Mouse (Mus musculus) adrenal gland, adult 8-10 months (tissue): ENCODE measurements around the gene Specc1l. TPM values are rescaled to one million over a fixed set of nuclear protein-coding genes. Genes with fewer than 3 reads are reported as not detected.
"Not testable (repeated sequence)": the region's sequence is repeated elsewhere in the genome, so short reads cannot be mapped to it uniquely, and the experiment has no call there.

ENCODE experiments used
- DNase-seq: peaks from one replicate; pipeline ENCODE4 v3.0.0; 2022
- total RNA-seq, 4 experiments: library from RNA; stranded (reverse); gene quantifications; 2 replicates each; pipeline ENCODE4 v1.2.4; 2022

Specc1l gene
- total RNA-seq, 4 experiments from 2014 or later = 62.7 to 81.0 (median 64.4) TPM

DNA sequence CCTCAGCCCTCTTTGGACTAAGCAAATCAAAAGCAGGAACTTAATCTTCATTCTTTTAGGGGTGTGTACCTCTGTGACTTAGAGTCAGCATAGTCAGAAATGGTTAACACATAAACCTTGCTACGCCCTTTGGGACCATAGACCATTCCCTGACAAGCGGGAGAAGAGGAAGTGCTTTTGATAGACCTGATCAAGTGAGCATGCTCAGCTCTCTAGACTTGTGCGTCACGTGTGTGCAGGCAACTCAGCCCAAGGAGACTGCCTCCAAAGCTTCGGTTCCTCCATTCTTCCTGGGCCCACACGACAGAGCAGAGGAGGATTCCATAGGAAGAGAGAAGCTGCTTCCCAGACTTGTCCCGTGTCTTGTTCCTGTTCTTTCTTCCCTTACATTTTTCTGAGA, 76.7 kb downstream of the Specc1l start:
- DNase-seq = no peak

DNA sequence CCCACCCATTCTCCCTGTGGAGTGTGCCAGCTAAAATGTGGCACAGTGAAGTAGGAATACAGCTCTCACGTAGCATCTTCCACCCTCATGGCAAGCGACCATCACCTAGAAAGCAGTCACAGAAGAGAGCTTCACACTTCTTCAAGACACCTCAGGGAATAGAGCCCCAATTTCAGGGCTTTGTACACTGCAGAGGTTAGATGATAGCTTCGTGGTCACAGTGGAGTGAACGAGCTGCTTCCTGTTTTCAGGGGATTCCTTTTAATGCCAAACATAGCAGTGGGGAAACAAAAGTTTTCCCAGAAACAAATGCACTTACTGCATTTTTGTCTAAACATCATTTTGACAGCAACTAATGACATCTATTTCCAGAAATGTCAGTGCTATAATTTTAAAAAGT, 77.5 kb downstream of the Specc1l start:
- DNase-seq = no peak

DNA sequence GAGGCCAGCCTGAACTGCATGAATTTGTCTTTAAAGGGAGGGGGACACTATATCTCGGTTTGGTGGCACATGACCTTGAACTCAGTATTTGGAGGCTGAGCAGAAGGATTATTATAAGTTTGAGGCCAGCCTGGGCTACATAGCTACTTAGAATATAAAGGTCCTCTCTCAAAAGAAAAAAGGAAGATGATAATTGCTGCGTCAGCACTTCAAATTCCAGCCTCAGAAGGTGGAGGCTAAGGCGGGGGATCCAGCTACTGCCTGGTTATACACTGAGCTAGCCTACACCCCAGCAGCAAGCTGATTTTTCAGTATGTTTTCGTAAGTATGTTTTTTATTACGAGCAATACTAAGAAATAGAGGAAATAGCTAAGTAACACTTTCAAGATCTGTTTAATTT, 78.8 kb downstream of the Specc1l start:
- no peak for DNase-seq

DNA sequence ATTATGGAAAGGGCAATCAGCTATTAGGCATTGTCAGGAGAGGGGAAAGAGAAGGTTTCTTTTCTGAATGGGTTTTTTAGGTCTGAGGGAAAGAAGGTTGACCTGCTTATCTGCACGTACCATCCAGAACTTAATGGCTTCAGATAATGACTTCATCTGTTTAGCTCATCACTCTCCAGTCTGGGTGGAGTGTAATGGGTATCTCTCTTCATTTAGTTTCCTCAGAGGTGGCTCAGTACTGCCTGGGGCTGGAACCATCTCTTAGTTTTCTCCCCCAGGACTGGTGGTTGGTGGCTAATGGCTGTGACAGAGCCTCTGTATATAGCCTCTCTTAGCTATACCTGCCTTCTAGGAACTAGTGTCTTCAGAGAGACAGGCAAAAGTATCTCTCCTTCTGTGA, 79.5 kb downstream of the Specc1l start:
- DNase-seq = no peak

DNA sequence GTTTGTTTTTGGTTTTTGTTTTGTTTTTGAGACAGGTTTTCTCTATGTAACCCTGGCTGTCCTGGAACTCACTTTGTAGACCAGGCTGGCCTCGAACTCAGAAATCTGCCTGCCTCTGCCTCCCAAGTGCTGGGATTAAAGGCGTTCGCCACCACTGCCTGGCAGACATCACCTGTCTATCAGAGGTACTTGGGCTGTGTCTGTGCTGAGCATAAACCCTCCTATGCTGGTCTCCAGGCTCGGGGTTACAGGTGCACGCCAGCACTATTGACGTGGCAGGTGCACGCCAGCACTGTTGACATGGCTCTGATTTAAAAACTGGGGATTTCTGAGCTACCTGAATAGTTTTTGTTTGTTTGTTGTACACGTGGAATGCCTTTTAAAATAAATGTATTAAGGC, 80.3 kb downstream of the Specc1l start:
- DNase-seq = not testable (repeated sequence)

DNA sequence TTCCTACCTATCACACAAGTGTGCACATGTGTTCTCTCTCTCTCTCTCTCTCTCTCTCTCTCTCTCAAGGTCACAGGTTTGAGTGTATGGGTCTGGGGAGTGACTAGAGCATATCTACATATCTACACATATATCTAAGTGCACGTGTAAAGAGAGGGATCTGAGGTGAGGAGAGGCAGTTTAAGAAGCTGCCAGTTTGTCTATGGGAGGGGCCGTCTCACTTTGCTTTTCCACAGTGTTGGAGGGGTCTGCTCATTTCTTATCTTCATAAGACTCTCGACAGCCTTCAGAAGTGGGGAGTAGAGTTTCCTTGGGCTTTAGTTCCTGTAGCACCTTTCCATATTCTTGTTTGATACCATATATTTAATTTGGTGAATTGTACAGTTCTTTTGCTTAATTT, 81.4 kb downstream of the Specc1l start:
- no peak for DNase-seq

DNA sequence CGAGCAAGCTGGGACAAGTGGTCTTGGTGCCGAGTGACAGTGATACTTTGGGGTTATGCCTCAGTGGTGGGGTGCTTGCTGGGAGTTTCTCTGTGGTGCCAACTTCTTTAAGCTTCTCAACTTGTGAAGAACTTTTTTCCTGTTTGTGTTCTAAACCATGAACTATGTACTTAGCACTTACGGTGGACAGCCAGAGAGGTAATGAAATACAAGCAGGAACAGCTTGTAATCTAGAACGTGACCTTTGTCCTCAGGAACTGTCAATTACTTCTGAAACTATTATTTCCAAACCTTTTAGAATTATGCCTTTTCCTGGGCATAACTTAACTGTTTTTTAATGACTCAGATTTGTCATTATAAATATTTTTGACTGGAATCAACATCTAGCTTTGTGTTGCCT, 82.5 kb downstream of the Specc1l start:
- DNase-seq = no peak

DNA sequence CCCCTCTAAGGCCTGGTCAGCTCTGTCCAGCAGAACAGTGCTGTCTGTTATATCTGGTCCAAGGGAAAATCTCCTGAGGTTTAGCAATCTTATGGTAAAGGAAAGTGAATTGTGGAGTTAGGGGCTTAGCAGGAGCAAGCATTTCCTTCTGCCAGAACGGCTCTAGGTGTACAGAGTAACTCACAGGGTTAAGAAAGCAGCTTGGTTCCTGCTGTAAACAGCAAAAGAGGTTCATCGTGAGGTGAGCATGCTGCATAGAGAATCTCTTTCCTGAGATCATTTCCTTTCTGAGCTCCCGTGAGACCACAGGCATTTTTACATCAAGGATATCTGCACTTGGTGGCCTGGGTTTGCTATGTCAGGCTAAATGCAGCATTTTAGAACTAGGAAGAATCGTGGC, 83.1 kb downstream of the Specc1l start:
- DNase-seq = no peak

DNA sequence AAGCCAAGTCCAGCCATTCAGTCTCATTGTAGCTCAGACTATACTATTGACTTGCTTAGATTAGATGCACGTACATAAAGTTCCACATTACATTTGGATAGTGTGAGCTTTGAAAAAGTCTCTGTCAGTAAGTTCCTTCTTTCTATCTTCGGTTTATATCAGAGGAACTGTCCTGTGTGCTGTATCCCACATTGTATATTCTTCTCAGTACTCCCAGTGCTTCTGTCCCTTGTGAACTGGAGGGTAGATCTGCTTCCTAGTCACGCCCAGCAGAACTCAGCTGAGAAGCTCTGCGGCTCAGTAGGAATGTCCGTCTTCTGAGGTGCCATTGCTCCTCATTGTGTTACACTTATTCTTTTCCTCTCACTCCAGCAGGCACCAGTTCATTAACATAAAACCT, 86.7 kb downstream of the Specc1l start:
- DNase-seq = no peak

DNA sequence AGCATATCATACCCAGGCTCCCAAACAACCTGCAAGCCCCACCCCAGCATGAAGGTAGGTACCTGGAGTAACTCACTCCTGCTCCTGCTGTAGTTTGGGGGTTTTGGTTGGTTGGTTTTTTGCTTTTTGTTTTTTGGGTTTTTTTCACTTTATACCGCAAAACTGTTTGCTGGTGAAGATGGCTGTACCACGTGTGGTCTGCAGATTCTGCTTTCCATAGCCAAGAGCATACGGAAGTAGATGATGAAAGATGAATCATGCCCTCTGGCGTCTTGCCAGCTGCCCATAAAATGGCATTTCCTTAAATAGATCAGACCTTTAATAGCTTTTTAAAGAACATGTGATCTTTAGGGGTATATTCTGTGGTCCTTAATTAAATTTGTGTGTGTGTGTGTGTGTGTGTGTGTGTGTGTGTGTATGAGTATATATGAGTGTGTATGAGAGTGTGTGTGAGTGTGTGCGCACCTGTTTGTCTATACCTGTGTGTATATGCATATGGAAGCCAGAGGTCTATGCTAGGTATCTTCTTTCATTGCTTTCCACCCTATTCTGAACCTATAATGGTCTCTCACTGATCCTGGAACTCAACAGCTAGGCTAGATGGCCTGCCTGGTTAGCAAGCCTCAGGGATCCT, 88.0 kb downstream of the Specc1l start:
- peak; percentile 78 for DNase-seq

DNA sequence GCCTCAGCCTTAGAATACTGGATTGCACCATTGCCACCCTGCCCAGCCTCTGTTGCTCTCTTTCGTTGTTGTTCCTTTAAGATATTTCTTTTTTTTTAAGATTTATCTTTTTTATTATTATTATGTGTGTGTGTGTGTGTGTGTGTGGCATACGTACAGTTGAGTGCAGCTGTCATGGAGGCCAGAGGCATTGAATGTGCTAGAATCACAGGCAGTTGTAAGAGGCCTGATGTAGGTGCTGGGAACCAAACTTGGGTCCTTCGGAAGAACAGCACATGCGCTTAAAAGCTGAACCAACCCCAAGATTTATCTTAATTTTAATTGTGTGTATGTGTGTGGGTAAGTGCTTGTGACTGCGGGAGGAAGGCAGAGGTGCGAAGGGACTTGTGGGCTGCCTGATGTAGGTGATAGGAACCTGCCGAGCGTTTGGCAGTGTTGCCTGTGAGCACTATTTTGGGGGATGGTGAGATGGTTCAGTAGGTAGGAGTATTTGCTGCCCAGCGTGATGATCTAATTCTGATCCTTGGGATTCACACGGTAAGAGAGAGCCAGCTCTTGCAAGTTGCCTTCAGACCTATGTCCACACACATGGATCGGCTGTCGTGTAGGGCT, 89.4 kb downstream of the Specc1l start:
- DNase-seq = no peak

DNA sequence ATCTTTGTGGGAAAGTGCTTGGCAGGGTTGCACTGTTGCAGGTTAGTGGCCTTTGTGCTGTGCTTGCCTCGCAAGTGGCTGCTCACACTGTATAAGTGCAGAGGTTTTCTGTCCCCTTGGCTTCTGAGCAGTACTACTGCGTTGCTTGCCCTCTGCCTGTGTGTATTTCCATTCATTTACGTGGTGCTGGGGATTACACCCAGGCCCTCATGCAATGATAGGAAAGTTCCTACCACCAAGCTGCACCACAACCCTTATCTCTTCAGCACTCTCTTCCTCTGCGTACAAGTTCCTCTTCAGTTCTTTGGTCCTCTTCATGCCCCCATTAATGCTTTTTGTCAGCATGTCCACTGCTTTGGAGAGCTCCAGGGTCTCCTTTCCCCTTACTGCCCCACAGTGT, 90.1 kb downstream of the Specc1l start:
- DNase-seq = no peak

DNA sequence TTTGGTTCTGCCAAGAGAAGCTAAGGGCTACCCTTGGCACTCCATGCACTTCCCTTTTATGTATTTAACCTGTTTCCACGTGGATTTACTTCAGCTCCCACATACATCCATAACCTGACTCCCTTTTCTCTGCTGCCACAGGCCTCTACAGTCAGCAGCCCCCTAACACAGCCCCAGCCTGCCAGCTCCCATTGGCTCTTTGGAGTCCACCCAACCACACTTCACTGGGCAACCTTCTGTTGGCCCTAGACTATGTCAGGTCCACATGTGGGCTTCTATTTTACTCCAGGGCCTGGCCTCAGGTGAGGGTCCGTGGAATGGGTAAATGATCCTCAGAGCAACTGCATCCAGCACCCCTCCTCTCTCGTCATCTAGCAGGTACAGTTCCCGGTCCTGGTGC, 90.7 kb downstream of the Specc1l start:
- no peak for DNase-seq

DNA sequence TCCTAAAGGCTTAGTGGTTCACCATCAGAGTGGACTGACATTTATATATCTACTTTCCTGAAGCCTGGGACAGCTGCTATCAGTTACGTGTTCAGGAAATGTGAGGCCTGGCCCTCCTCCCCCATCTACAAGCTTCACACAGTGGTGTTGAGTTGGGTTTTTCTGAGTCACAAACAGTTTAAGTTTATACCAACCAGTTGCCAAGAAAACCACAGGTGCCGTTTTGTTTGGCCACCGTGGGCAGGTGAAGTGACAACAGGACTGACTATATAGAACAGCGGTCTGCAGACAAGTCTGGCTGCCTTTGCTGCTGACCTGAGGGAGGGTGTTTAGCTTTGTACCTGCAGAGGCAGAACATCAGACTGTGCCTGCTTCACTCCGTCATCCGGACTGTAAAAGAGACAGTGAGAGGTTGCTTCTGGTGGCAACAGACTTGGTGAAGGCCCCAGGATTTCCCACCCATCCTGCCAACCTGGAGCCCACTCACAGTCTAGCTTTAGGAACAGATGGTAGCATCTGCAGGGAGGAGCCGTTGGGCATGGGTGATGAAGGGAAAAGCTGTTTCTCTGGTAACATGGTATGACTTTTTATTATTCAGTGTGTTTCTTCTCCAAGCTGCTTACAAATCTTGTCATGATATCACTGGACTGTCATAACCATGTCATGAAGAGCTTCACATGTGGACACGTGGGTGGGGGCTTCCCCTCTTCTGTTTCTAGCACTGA, 91.6 kb downstream of the Specc1l start:
- no peak for DNase-seq

DNA sequence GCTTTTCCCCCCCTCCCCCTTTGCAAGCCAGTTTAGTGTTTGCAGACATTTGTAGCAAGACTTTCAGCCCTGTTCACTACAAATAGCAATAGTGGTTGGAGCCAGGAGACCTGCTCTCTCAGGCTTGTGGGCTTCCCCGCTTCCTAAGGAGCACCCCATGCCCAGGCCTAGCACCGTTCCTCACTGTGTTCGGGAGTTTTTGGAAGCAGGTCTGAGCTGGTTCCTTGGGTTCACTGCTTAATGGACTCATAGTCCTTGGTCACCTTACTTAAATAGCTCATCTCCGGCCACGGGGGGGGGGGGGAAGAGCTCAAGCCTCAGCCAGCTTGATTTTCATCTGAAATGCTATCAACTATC, 92.2 kb downstream of the Specc1l start:
- DNase-seq = no peak

DNA sequence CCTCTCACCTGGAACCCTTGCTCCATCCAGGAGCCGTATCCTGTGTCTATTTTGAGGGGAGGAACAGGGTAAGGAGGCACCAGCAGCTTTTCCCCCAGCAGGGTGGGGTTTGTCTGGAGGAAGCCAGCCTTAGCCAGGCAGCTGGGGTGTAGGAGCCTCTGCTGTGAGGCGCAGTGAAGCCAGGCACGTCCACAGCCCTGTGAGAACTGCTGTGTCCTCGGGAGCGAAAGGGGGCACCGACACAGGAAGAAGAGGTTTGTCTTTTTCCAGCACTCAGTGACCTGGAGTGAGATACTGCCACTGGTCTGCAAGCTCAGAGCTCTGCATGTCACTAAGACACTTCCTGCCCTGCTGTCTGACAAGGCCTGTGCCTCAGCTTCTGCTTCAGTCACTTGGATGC, 92.5 kb downstream of the Specc1l start:
- DNase-seq = no peak

DNA sequence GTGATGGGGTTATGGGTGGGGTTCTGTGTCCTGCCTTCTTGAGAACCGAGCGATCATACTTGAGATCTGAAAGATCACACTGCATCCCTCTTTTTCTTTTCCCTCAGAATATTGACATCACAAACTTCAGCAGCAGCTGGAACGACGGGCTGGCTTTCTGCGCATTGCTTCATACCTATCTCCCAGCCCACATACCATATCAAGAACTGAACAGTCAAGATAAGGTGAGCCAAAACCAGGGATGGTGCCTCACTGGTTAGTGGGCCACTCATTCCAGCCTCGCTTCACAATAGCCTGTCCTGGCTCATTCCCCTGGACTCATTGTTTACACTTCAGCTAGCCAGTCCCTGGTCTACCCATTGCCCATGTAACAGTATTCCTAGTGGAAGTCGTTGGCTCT, 95.3 kb downstream of the Specc1l start:
- no peak for DNase-seq

DNA sequence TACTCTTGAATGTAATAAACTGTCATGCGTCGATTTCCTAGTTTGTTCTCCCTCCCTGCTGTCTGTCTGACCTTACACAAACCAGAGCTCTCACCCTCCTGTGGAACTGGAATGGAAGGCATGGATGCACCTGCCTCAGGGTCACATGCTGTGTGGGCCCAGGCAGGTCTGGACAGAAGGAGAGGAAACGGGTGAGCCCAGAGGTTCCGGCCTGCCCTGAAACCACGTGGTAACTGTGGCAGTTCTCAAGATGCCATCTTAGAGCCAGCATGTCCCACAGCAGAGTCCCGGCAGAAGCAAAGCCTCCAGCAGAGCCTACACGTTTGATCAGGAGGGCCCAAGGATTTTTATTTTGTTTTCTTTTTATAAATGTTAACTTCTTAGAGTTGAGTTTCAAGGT, 100.5 kb downstream of the Specc1l start:
- no peak for DNase-seq

DNA sequence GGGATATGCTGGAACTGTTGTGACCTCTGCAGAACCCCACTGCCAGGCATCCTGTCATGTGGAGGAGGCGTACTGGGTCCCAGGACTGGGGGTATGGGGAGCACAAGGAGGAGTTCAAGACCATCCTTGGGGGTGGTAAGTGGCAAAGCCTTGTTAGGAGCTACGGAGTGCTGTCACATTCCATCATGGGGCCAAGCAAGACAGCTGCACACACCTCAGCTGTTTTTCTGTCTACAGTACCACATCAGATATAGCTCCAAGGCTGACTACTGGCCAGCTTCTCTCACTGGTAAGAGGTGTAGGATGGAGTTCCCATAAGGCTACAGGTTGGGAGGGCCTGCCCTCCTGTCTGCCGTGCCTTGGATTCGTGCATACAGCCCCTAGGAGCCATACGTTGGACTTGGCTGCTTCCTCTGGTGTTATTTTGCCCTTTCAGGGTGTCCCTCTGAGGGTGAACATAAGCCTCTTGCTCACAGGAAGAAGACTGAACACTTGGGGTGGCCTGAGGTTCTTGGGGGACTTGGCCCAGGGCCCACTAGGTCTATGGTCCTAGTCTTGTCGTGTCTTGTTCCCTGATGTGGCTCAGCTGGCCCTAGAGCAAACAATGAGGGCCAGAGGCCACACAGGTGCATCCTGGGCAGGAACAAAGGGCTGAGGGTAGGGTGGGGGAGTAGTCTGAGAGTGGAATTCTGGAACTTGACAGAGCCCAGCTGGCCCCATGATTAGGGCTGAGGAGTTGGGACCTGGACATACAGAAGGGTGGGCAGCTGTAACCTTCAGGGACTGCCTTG, 102.5 kb downstream of the Specc1l start:
- no peak for DNase-seq

DNA sequence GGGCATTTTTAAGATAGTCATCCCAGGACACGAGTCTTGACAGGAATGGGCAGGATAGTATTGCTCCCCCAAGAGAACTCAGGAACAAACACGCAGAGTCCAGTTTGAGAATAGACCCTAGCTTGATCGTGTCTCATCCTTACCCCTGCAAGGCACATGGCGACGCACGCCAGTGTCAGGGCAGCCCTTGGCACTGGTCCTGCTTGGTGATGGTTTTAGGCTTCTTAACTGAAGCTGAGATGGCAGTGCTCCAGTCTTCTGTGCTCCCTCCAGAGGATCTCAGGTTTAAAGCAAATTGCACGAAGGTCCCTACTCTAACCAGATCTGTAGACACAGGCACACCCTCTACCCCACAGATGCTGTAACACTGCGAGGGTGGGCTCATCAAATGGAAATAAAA, 103.9 kb downstream of the Specc1l start:
- no peak for DNase-seq

DNA sequence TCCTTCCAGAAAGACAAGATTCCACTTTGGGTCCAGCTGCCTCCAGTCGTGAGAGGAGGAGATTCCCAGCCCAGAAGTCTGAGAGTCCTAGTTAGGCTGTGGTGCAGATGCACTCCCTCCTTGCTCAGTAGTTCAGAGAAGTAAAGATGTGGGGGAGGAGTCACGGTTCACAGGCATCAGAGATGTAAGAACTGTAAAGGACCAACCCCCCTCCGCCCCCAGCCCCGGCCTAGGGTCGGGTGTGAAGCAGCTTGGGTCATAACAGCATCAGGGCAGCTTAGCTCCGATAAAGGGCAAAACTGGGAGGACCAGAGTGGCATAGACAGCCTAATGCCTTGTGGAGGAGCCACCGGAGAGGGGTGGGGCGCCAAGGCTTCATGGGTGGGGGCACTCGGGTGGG, 104.6 kb downstream of the Specc1l start:
- DNase-seq = no peak

DNA sequence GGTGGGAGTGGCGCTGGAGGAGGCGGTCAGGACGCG, 104.8 kb downstream of the Specc1l start, which contains the start of gene Adora2a:
TSS of gene Adora2a (plus strand) at position 6 of the 36 bp plus-strand sequence.
- DNase-seq = no peak

DNA sequence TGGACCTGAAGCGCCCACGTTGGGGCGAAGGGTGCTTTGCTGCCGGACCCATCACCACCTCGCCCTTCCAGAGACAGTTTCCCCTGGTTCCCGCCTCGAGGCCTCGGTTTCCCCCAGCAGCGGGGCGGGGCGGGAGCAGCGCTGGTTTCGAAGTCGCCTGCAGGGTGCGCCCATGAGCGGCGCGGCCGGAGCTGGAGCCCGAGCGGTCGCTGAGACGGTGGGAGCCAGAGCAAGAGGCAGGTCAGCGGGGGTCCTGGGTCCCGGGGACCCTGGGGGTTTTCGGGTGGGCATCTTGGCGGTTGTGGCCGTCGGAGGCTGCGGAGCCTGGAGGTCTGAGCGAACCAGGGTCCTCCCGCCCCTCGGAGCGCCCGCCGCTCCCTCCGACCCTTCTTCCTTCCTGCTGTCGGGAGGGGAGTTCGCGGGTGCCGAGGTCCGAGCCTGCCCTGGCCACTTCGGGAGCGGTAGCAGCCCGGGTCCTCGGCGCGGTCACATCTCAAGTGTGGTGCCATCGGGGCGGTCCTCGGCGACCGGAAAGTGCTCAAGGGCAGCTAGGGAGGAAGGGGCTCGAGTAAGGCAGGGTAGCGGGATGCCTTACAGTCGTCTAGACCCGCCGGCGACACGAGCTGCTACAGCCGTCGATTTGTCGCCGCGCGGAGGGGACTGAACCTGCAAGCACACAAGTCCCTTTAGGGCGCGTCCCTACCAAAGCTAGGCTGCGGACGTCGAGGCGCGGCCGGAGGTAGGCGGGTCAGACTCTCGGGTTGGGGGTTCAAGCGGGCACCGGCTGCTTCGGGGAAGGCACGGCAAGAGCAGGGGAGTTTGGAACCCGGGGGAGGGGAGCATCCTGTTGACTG, 105.3 kb downstream of the Specc1l start:
- DNase-seq = no peak
